Mouse (Mus musculus) kidney, embryonic 15.5 days (tissue): ENCODE measurements at regions not wholly inside any gene's neighbourhood (a gene's known extent, or its start where the extent isn't known, plus 50 kb on each side); places are given as distances from the start of the nearest gene placed in this dataset.

Source experiments
- ATAC-seq: fragments of 200-750 bp; cut with Nextera tagmentation; replicated peaks from 2 replicates; pipeline ENCODE4 v1.8.0; 2017; ENCODE audit warnings: moderate TSS enrichment; ENCODE audit not compliant: low FRiP score
- H3K27ac ChIP-seq: fragments of 300-500 bp; sonication (generic); 2 replicates; pipeline ENCODE4 v1.5.1; 2015; ENCODE audit warnings: mild to moderate bottlenecking, inconsistent platforms
- H3K27me3 ChIP-seq: fragments of 300-500 bp; sonication (generic); 2 replicates; pipeline ENCODE4 v1.6.1; 2015; ENCODE audit warnings: inconsistent platforms
- H3K36me3 ChIP-seq: fragments of 300-500 bp; sonication (generic); 2 replicates; pipeline ENCODE4 v1.6.1; 2015; ENCODE audit warnings: inconsistent platforms
- H3K4me1 ChIP-seq: fragments of 300-500 bp; sonication (generic); 2 replicates; pipeline ENCODE4 v1.6.1; 2015; ENCODE audit warnings: inconsistent platforms
- H3K4me2 ChIP-seq: fragments of 300-500 bp; sonication (generic); 2 replicates; pipeline ENCODE4 v1.6.1; 2015; ENCODE audit warnings: moderate library complexity, mild to moderate bottlenecking, inconsistent platforms
- H3K4me3 ChIP-seq: fragments of 300-500 bp; sonication (generic); replicated peaks from 2 replicates; pipeline ENCODE4 v1.5.1; 2015; ENCODE audit warnings: mild to moderate bottlenecking, inconsistent platforms
- H3K9ac ChIP-seq: fragments of 300-500 bp; sonication (generic); 2 replicates; pipeline ENCODE4 v1.6.1; 2015; ENCODE audit warnings: mild to moderate bottlenecking, inconsistent platforms
- H3K9me3 ChIP-seq: fragments of 300-500 bp; sonication (generic); replicated peaks from 2 replicates; pipeline ENCODE4 v1.6.1; 2016; ENCODE audit warnings: inconsistent platforms
- WGBS: fragments of 180-500 bp; shearing (Covaris S2); methylation state at CpG from one replicate; pipeline ENCODE4 v1.1.7; 2015; ENCODE audit warnings: mixed read lengths; 5-methylcytosine and 5-hydroxymethylcytosine counted together

DNA sequence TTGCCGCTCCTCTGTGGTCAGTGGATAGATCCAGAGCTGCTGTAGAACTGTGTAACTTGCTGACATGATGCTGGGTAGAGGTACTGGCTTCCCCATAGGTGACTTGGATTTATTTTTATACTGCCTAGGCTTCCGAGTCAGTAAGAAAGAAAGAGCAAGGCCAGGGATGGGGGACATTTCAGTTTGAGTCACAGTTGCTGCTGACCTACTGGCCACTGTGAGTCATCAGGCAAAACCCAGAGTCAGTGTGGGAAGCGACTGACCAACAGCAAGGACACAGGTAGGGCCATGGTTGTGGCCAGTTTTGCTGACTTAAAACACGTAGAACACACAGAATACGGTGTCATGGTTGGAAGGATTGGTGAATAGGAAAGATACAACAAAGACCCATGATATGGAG is 524.5 kb downstream of the Tbc1d22a start:
- no peak overlapping the region for H3K4me2 ChIP-seq
- no peak overlapping the region for H3K9ac ChIP-seq
- H3K4me3 ChIP-seq = no peak overlapping the region
- H3K4me1 ChIP-seq = no peaks in the 10 kb centered on the region
- ATAC-seq = no peak
- no peaks in the 10 kb centered on the region for H3K27me3 ChIP-seq
- H3K36me3 ChIP-seq = no peaks in the 10 kb centered on the region
- no peaks in the 10 kb centered on the region for H3K9me3 ChIP-seq
- WGBS = 91% methylated on average over 5 of the region's 5 CpGs
- no peak overlapping the region for H3K27ac ChIP-seq

DNA sequence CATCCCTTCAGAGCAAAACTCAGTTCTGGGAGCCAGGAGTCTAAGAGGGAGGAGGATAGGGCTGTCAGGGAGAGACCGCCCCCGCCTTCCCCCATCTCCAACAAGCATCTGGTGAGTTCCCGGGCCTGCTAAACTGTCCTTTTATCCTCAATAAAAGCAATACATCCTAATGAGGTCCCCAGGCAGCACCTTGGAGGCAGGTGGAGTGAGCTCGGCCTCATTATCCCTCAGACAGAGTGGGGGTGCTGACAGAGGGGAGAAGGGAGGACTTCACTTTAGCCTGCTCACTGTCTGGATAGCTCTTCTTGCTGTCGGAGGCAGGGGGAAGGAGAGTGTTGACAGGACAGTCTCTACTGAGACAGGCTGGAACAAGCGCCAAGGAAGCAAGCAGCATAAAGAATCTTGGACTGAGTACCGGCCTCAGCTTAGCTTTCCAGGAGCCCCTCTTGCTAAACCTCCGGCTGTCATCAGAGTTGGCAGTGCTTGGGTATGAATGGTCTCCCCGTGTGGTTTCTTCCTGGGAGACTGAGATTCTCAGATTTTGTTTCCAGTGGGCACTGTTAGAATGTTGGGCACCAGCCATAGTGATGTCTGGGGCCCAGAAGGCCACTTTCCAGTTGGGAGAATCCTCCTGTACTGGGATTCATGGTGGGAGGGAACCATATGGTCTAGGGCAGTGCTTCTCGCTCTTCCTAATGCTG is 537.3 kb downstream of the Tbc1d22a start:
- Histone ChIP-seq H3K4me2 (no peak overlapping the region), H3K9me3 (no peaks in the 10 kb centered on the region), H3K4me1 (no peaks in the 10 kb centered on the region), H3K4me3 (no peak overlapping the region), H3K36me3 (no peaks in the 10 kb centered on the region), H3K27me3 (no peaks in the 10 kb centered on the region), H3K9ac (no peak overlapping the region), H3K27ac (no peak overlapping the region)
- 67% methylated on average over 10 of the region's 10 CpGs for WGBS
- no peak for ATAC-seq

DNA sequence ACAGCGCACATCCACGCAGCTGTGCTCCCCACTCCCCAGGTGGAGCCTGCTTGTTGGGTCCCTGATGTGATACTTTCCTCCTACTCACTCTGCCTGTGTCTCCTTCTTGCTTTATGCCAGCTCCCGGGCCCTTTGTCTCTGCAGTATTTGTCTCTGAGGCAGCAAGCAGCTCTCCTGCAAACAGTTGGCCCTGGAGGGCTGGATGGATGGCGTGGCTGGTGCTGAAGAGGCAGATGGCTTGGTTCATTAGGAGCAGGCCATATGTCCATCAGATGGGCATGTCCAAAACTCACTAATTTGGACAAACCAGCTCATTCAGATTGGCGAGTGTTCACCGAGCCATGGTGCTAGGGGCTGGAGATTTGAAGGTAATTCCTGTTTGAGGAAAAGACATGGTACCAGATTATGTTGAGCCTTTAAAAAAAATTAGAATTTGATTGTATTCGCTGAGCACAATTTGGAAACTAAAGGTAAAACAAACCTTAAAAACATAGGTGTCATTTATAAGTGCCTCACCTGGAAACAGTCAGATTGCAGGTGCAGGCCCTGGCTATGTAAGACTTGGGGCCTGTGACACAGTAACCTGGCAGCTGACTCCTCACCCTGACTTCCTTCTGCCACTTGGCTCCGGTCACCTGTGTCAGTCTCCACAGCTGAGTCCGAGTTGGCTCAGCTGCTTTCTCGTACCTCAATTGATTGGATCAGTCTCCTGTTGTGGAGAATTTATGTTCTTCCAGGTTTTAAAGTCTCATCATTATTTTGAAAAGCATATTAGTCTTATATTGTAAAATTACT is 549.5 kb downstream of the Tbc1d22a start:
- no peak overlapping the region for H3K4me3 ChIP-seq
- no peak overlapping the region for H3K4me2 ChIP-seq
- ATAC-seq = no peak
- no peak overlapping the region for H3K9ac ChIP-seq
- H3K9me3 ChIP-seq = no peaks in the 10 kb centered on the region
- no peak overlapping the region for H3K27ac ChIP-seq
- H3K36me3 ChIP-seq = no peaks in the 10 kb centered on the region
- no peaks in the 10 kb centered on the region for H3K4me1 ChIP-seq
- WGBS = 84% methylated on average over 10 of the region's 10 CpGs
- H3K27me3 ChIP-seq = no peaks in the 10 kb centered on the region

DNA sequence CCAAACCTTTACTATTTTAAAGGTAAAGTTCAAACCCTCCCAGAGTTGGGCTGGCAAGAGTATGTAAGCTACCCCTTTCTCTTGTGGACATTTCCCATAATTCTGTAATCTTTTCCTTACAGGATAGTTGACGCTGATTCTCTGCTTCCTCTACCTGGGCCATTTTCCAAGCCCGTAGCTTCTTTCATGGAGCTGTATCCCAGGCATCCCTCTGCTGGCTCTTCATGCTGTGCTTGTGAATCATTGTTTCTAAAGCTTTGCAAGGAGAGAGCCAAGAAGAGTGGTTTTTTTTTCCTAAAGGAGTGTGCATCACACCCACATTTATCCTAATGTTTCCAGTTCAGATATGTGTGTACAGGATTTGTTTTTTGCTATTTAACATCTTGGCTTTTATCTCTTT is 553.4 kb downstream of the Tbc1d22a start:
- no peak overlapping the region for H3K4me3 ChIP-seq
- no peak overlapping the region for H3K9ac ChIP-seq
- 82% methylated on average over 2 of the region's 2 CpGs for WGBS
- no peaks in the 10 kb centered on the region for H3K36me3 ChIP-seq
- H3K4me1 ChIP-seq = no peaks in the 10 kb centered on the region
- ATAC-seq = no peak
- H3K27me3 ChIP-seq = no peaks in the 10 kb centered on the region
- H3K9me3 ChIP-seq = no peaks in the 10 kb centered on the region
- H3K4me2 ChIP-seq = no peak overlapping the region
- H3K27ac ChIP-seq = no peak overlapping the region

DNA sequence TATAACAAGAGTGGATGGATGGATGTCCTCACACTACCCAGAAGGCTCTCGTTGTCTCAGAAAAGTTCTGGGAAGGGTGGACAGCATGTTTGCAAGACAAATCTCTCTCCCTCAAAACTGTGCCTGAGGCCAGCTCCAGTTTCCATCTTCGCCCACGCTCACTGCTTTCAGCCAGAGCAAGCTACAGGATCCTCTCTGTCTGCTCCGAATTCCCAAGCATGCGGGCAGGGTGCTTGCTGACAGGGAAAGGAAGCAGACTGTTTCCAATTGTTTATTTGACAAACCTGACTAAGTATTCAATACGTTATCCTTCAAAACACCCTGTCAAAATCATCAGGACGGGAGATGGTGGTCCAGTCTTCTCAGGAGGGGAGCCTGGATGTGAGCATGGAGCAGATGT is 558.8 kb downstream of the Tbc1d22a start:
- Histone ChIP-seq H3K27me3 (no peaks in the 10 kb centered on the region), H3K9ac (no peak overlapping the region), H3K36me3 (no peaks in the 10 kb centered on the region), H3K27ac (no peak overlapping the region), H3K4me3 (no peak overlapping the region), H3K4me2 (no peak overlapping the region), H3K4me1 (no peaks in the 10 kb centered on the region), H3K9me3 (no peaks in the 10 kb centered on the region)
- 78% methylated on average over 7 of the region's 7 CpGs for WGBS
- ATAC-seq = no peak

DNA sequence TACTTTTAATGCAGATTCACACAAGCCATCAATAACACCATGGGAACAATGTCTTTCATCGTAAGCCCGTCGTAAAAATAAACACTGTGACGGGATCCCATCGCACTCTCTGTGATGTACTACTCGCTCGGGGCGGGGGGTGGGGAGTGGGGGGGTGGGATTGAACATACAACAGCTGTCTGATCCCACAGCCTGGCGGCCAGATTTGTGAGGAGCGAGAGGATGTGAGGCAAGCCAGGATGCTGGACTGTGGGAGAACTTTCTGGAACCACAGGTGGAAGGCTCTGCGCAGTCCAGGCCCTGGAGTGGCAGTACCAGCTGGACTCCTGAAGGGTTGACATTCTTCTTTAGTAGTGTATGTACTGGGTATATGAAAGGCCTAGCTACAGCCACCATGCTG is 563.7 kb downstream of the Tbc1d22a start:
- Histone ChIP-seq H3K9me3 (no peaks in the 10 kb centered on the region), H3K36me3 (no peaks in the 10 kb centered on the region), H3K27me3 (no peaks in the 10 kb centered on the region), H3K4me1 (no peaks in the 10 kb centered on the region), H3K27ac (no peak overlapping the region), H3K4me2 (no peak overlapping the region), H3K4me3 (no peak overlapping the region), H3K9ac (no peak overlapping the region)
- no peak for ATAC-seq
- 55% methylated on average over 11 of the region's 11 CpGs for WGBS

DNA sequence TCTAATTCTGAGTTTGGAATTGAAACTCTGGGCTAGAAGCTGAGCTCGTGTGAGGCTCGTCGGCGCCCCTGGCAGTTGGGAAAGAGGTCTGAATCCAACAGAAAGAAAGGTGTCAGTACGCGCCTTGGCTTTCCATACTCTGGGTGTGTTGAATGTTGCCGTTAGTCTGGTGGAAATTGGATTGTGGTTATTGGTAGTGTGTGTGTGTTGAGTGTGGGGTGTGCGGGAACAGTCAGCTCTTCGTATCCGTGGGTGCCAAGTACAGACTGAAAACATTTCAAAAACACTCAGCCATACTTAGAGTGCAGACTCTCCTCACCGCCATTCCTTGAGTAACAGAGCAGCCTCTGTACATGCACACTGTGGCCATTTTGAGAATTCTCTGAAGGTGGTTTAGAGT is 566.9 kb downstream of the Tbc1d22a start:
- Histone ChIP-seq H3K27ac (no peak overlapping the region), H3K4me1 (no peaks in the 10 kb centered on the region), H3K36me3 (no peaks in the 10 kb centered on the region), H3K4me3 (no peak overlapping the region), H3K27me3 (no peaks in the 10 kb centered on the region), H3K4me2 (no peak overlapping the region), H3K9me3 (no peaks in the 10 kb centered on the region), H3K9ac (no peak overlapping the region)
- 95% methylated on average over 11 of the region's 11 CpGs for WGBS
- ATAC-seq = no peak

DNA sequence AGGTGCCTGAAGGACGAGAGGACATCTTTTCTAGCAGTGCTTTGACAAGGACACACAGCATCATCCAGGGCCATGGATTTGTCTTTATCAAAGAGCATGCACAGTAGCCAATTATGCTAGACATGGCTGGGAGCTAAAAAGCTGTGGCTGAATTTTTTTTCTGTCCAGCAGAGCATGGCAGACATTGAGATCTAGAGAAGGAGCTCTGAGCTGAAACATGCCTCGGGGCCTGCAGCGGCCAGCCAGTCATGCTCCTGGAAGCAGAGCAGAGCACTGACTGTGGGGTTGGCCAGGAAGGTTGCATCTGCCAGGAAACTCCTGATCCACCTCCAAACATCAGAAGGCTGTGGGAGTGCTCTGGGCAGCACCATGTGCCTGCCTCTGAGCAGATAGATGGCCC is 580.5 kb downstream of the Tbc1d22a start:
- H3K4me2 ChIP-seq = no peak overlapping the region
- ATAC-seq = no peak
- H3K36me3 ChIP-seq = no peaks in the 10 kb centered on the region
- 60% methylated on average over 3 of the region's 3 CpGs for WGBS
- no peak overlapping the region for H3K9ac ChIP-seq
- no peaks in the 10 kb centered on the region for H3K27me3 ChIP-seq
- no peak overlapping the region for H3K27ac ChIP-seq
- no peaks in the 10 kb centered on the region for H3K9me3 ChIP-seq
- H3K4me3 ChIP-seq = no peak overlapping the region
- no peaks in the 10 kb centered on the region for H3K4me1 ChIP-seq

DNA sequence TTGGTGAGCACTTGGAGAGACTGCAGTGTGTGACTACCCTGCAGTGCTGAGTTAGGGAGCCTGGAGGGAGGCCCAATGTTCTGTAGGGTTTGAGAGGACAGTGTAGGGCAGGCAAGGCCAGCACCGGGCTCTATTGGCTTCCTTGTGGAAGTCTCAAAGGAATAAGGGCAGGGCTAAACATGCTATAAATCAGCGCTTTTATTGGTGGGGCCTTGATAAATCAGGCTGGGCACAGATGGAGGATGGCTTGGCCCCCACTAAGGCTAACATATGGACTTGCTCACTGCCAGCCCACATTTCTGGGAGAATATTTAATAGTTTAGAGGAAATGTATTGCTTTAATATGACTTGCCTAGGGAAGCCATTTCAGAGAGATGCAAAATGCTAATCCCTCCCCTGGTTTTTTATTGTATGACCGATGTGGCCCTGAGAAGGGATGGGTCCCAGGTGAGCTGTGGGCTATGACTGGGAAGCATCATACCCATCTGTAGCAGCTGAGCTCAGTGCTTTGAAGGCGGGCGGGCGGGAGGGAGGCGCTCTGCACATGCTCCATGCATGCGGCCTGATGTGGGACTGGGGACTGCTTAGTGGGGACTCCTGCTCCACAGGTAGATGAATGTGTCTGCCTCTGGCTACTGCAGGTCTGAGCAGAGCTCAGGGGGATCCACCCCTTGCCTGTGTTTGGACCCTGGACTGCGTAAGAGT is 584.4 kb downstream of the Tbc1d22a start:
- no peak overlapping the region for H3K27ac ChIP-seq
- no peak overlapping the region for H3K4me3 ChIP-seq
- H3K4me2 ChIP-seq = no peak overlapping the region
- 84% methylated on average over 9 of the region's 9 CpGs for WGBS
- H3K9ac ChIP-seq = no peak overlapping the region
- H3K36me3 ChIP-seq = no peaks in the 10 kb centered on the region
- H3K4me1 ChIP-seq = no peaks in the 10 kb centered on the region
- ATAC-seq = no peak
- no peaks in the 10 kb centered on the region for H3K27me3 ChIP-seq
- H3K9me3 ChIP-seq = no peaks in the 10 kb centered on the region

DNA sequence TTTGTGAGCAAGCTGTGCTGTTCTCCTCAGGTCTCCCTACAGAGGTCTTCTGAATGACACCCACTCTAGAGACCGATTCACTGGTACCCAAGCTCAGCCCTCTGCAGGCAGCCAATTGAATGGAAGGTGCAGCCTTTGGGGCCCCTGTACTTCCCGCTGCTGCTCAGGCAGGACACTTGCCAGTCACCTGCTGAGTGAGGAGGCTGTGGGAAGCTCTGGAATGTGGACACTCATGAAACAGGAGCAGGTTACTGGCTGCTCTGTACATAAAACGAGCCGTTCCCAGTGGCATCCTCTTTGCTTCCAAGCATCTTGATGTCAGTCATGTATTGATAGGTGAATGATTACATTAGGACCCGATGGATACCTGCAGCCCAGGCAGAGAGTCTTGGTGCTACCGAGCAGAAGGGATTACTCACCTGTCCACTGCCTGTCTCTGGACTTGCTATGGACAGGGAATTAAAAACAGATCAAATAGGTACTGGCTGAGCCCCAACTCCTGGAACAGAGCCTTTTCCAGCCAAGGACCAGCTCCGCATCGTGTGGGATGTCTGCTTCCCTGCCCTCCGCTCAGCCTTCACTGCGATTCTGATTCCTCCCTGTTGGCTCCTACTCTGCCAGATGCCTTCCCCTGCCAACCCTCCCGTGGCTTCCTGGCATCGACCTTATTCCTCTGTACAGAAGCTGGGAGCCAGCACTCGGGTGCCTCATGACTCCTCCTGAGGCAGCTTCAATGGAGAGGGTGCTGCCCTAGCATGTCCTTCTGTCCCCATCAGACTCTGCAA is 593.2 kb downstream of the Tbc1d22a start:
- no peaks in the 10 kb centered on the region for H3K36me3 ChIP-seq
- no peak overlapping the region for H3K4me2 ChIP-seq
- 81% methylated on average over 13 of the region's 13 CpGs for WGBS
- no peak overlapping the region for H3K27ac ChIP-seq
- H3K27me3 ChIP-seq = no peaks in the 10 kb centered on the region
- ATAC-seq = no peak
- no peaks in the 10 kb centered on the region for H3K9me3 ChIP-seq
- no peaks in the 10 kb centered on the region for H3K4me1 ChIP-seq
- H3K9ac ChIP-seq = no peak overlapping the region
- H3K4me3 ChIP-seq = no peak overlapping the region

DNA sequence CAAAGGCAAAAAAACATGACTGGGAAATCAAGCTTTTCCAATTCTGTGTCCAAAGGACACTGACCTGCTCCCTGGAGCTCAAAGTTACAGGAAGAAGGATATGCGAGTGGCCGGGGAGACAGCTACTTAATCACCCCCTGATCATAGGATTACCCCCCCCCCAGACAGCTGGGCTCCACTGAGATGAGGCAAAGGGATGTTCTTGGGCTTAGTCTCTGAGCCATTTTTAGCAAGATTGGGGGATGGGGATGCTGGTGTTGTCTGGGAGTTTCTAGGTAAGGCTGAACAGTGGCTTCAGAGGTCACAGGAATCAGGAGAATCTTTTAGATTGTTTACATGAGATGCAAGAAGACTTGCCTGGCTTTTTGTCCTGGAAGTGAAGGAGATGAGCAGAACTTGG is 597.6 kb downstream of the Tbc1d22a start:
- H3K9ac ChIP-seq = no peak overlapping the region
- 41% methylated on average over 2 of the region's 2 CpGs for WGBS
- no peak overlapping the region for H3K4me2 ChIP-seq
- H3K27ac ChIP-seq = no peak overlapping the region
- H3K9me3 ChIP-seq = no peaks in the 10 kb centered on the region
- H3K4me1 ChIP-seq = no peaks in the 10 kb centered on the region
- no peak overlapping the region for H3K4me3 ChIP-seq
- H3K36me3 ChIP-seq = no peaks in the 10 kb centered on the region
- no peaks in the 10 kb centered on the region for H3K27me3 ChIP-seq
- no peak for ATAC-seq
